Mouse (Mus musculus) forebrain, embryonic 14.5 days (tissue): ENCODE data around the gene Ankrd16. TPM values are rescaled to one million over a fixed set of nuclear protein-coding genes. Genes with fewer than 3 reads are reported as not detected.

Experiments
- ATAC-seq: fragments of 200-750 bp; cut with Nextera tagmentation; 2 replicates; pipeline ENCODE4 v1.8.0; 2017; ENCODE audit warnings: mild to moderate bottlenecking, moderate library complexity
- DNase-seq: peaks from one replicate; pipeline ENCODE4 v3.0.0-alpha.2; 2015; ENCODE audit warnings: low spot score
- H3K27ac ChIP-seq: fragments of 300-500 bp; sonication (generic); 2 replicates; pipeline ENCODE4 v1.5.1; 2014; ENCODE audit warnings: low read depth, mild to moderate bottlenecking, control low read depth, low read length, moderate library complexity
- H3K27me3 ChIP-seq: fragments of 300-500 bp; sonication (generic); replicated peaks from 2 replicates; pipeline ENCODE4 v1.6.1; 2014; ENCODE audit warnings: low read length, control low read depth, mixed read lengths; ENCODE audit not compliant: control insufficient read depth, insufficient read depth
- H3K36me3 ChIP-seq: fragments of 300-500 bp; sonication (generic); 2 replicates; pipeline ENCODE4 v1.6.1; 2014; ENCODE audit warnings: low read length, control low read depth; ENCODE audit not compliant: control insufficient read depth, insufficient read depth
- H3K4me1 ChIP-seq: fragments of 300-500 bp; sonication (generic); 2 replicates; pipeline ENCODE4 v1.6.1; 2014; ENCODE audit warnings: antibody characterized with exemption, low read length, control low read depth; ENCODE audit not compliant: control insufficient read depth, insufficient read depth
- H3K4me2 ChIP-seq: fragments of 300-500 bp; sonication (generic); 2 replicates; pipeline ENCODE4 v1.6.1; 2014; ENCODE audit warnings: mild to moderate bottlenecking, control low read depth, low read length
- H3K4me3 ChIP-seq: fragments of 300-500 bp; sonication (generic); 2 replicates; pipeline ENCODE4 v1.5.1; 2014; ENCODE audit warnings: low read depth, low read length, control low read depth
- H3K9ac ChIP-seq: fragments of 300-500 bp; sonication (generic); 2 replicates; pipeline ENCODE4 v1.6.1; 2014; ENCODE audit warnings: mild to moderate bottlenecking, low read length, control low read depth, moderate library complexity
- H3K9me3 ChIP-seq: fragments of 300-500 bp; sonication (generic); replicated peaks from 2 replicates; pipeline ENCODE4 v1.6.1; 2016; ENCODE audit warnings: low read length, control low read depth, mixed read lengths; ENCODE audit not compliant: control insufficient read depth
- WGBS: fragments of 180-500 bp; shearing (Covaris S2); extraction: QIAGEN DNeasy Blood & Tissue Kit; methylation state at CpG from one replicate; pipeline ENCODE4 v1.1.7; 2014; 5-methylcytosine and 5-hydroxymethylcytosine counted together
- polyA plus RNA-seq: library from polyadenylated mRNA; unstranded; fragments of >200 nt; fragmentation: Nextera tagmentation; extraction: Ambion mirVana; gene quantifications from 2 replicates; pipeline ENCODE4 v1.2.1, GENCODE M21; 2014

The Ankrd16 gene
- polyA plus RNA-seq, 1 experiment from 2014 or later: 23.7 TPM

- Histone ChIP-seq H3K4me1 (no peaks in the 10 kb centered on the region), H3K4me3 (no peak overlapping the region), H3K4me2 (no peak overlapping the region), H3K9ac (no peak overlapping the region), H3K27me3 (no peaks in the 10 kb centered on the region), H3K9me3 (no peaks in the 10 kb centered on the region), H3K27ac (no peak overlapping the region), H3K36me3 (peaks cover 27% of the 10 kb centered on the region)
- WGBS: 75% methylated on average over 4 of the region's 4 CpGs
- no peak for ATAC-seq
- DNase-seq: no peak
Measured at GRCm38 (mm10) chr2:11794668-11795067, 17.0 kb downstream of the Ankrd16 start.

DNA sequence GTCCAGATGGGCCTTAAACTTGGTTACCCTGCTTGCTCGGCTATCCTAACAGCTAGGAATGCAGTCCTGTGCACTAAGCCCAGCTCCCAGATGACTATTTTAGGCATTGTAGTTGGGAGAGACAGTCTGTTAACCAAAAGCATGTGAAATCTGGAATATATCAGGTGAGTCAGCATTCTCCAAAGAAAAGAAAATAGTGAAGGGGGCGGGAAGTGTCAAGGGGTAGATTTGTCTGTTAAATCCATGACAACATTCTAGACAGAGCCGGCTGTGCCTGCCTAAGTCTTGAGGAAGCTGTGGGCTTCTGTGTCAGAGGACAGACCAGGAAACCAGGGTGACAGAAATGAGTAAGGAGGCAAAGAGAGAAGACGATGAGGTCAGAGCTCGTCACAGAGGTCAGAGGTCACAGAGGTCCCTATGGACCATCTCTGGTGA is 20.3 kb downstream of the Ankrd16 start:
- 90% methylated on average over 5 of the region's 5 CpGs for WGBS
- no peaks in the 10 kb centered on the region for H3K27me3 ChIP-seq
- H3K27ac ChIP-seq: no peak overlapping the region
- H3K4me3 ChIP-seq: no peak overlapping the region
- DNase-seq (no peak), ATAC-seq (no peak)
- no peak overlapping the region for H3K4me2 ChIP-seq
- peaks cover 4% of the 10 kb centered on the region for H3K36me3 ChIP-seq
- no peak overlapping the region for H3K9ac ChIP-seq
- H3K9me3 ChIP-seq: no peaks in the 10 kb centered on the region
- H3K4me1 ChIP-seq: no peaks in the 10 kb centered on the region

DNA sequence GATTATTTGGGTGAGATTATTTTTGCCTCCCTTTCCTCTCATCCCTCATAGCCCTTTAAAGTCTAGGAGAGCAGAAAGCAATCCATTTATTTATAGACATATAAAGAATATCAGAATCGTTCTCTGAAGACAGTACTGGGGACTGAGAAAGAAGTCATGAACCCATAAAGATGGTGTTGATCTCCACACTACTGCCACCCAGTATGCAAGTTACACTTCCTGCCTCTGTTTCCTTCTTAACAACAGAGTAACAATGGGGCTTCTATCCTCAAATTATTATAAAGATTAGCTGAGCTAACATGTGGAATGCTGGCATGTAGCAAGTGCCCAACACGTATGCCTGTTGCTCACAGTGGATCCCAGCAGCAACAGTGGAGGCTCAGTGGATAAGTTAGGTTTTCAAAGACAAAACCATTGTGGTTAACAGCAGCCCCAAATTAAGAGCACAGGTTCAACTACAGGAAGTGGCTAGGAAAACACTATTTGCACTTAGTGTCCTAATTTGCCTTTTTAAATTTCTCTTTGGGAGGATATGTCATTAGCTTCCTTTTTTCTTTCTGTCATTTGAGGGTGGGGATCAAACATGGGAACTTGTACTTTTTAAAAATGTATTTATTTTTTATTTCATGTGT is 23.7 kb downstream of the Ankrd16 start:
- 93% methylated on average over 2 of the region's 2 CpGs for WGBS
- no peak for ATAC-seq
- H3K4me2 ChIP-seq: no peak overlapping the region

More for the DNA sequence above, 23.7 kb downstream of the Ankrd16 start:
- no peak overlapping the region for H3K4me3 ChIP-seq
- no peaks in the 10 kb centered on the region for H3K27me3 ChIP-seq
- H3K36me3 ChIP-seq: no peaks in the 10 kb centered on the region
- DNase-seq: no peak
- no peaks in the 10 kb centered on the region for H3K9me3 ChIP-seq
- no peak overlapping the region for H3K9ac ChIP-seq
- H3K4me1 ChIP-seq: no peaks in the 10 kb centered on the region
- no peak overlapping the region for H3K27ac ChIP-seq

Other genes starting within 250 kb of the Ankrd16 start
- 19.8 and 23.5 TPM in 2 replicates for gene Pfkfb3, start 223.8 kb upstream of the Ankrd16 start, polyA plus RNA-seq
- gene Rbm17, start 173.7 kb upstream of the Ankrd16 start, polyA plus RNA-seq: 129 and 133 TPM in 2 replicates
- gene Gm17490, start 151.6 kb upstream of the Ankrd16 start, polyA plus RNA-seq: not detected in 2 replicates
- gene Il2ra, start 135.1 kb upstream of the Ankrd16 start, polyA plus RNA-seq: not detected in 2 replicates
- gene Il15ra, start 72.6 kb upstream of the Ankrd16 start, polyA plus RNA-seq: 0.53 and 0.63 TPM in 2 replicates
- gene Fbh1, start 294 bp upstream of the Ankrd16 start, polyA plus RNA-seq: 119 and 137 TPM in 2 replicates